Mouse (Mus musculus): ENCODE measurements around the gene Scap.
"Not testable (repeated sequence)": the region's sequence is repeated elsewhere in the genome, so short reads cannot be mapped to it uniquely, and the experiment has no call there.

The Scap gene

GRCm38 (mm10) chr9:110333135-110333895 is at the start of gene Scap:
Gene Scap (plus strand): TSS chr9:110333288.
- DNase-seq = peak; percentile 96

- no peak for DNase-seq
Observed at GRCm38 (mm10) chr9:110284075-110284697, 48.9 kb upstream of the Scap start.

GRCm38 (mm10) chr9:110287321-110287924 is 45.7 kb upstream of the Scap start:
- DNase-seq = peak; percentile 75

- peak; percentile 64 for DNase-seq
Observed at GRCm38 (mm10) chr9:110293254-110293718, 39.8 kb upstream of the Scap start.

GRCm38 (mm10) chr9:110293873-110294415 is 39.1 kb upstream of the Scap start:
- DNase-seq = peak; percentile 47

GRCm38 (mm10) chr9:110294786-110295185 is 38.3 kb upstream of the Scap start:
- DNase-seq = no peak

- DNase-seq = peak; percentile 94
Observed at GRCm38 (mm10) chr9:110296867-110297627, 36.0 kb upstream of the Scap start.

DNA sequence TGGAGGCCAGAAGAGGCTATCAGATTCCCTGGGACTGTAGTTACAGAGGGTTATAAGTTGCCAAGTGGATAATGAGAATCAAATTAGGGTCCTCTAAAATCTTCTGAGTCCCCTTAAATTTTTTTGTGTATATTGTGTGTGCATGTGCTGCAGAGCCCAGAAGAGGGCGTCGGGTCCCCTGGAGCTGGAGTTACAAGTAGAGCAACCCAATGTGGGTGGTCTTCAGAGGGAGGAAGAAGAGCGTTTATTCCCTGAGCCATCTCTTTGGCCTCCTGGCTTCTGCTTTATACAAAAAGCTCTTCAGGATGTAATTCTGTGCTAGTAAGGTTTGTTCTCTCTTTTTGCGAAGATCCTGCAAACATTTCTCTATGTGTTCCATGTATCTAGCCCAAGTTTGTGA is 28.6 kb upstream of the Scap start:
- peak; percentile 81 for DNase-seq

- peak; percentile 96 for DNase-seq
Observed at GRCm38 (mm10) chr9:110304969-110305651, 28.0 kb upstream of the Scap start, which contains the start of gene Elp6. Gene Elp6 (plus strand): TSS chr9:110305173.

DNA sequence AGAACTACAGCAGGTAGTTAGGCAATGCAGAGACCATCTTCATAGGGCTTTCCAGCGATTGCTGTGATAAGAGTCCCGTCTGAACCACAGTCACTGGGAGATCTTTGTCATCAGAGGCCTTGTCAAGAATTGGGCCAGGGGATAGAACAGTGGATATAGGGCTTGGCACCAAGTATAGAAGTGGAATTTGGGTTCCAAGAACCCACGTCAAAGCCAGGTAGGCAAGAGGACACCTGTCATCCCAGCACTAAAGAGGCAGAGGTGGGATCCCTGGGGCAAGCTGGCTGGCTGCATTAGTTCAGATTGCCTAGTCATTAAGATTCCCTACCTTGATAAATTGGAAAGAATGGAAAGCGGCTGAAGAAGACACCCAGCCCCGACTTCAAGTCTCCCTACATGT is 26.7 kb upstream of the Scap start:
- DNase-seq = no peak

- no peak for DNase-seq
Observed at GRCm38 (mm10) chr9:110314706-110315105, 18.4 kb upstream of the Scap start.

- no peak for DNase-seq
Observed at GRCm38 (mm10) chr9:110315410-110315809, 17.7 kb upstream of the Scap start.

DNA sequence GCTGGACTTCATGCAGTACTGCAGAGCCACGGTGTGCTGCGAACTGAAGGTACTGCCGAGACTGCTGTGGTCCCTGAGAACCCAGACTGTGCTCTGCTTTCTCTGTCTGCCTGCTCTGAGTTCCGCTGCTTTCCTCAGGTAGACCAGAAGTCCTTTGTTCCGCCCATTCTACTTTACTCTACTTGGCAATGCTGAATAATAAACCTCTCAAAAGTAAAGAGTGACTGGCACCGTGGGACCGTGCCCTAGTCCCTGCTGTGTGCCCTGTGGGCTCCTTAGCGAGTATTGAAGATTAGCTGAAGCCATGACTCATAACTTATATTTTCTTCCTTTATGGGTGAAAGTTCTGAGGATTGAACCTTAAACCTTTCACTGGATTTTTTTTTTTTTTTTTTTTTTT is 17.2 kb upstream of the Scap start:
- DNase-seq = no peak

DNA sequence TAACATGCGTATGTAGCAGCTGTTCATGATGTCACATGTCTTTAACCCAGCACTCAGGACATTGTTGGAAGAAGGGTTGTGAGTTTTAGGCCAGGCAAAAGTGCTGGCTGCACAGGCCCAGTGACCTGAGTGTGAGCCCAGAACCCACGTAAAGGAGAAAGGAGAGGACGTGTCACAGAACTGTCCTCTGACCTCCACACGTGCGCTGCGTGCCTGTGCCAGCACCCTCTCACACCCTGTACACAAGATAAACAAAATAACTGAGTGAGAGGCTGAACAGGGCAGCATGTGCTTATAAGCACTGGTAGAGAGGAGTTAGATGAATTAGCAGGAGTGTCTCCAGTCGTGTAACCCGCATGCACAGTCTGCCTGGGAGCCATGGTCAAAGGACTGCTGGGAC is 16.6 kb upstream of the Scap start:
- DNase-seq = no peak

DNA sequence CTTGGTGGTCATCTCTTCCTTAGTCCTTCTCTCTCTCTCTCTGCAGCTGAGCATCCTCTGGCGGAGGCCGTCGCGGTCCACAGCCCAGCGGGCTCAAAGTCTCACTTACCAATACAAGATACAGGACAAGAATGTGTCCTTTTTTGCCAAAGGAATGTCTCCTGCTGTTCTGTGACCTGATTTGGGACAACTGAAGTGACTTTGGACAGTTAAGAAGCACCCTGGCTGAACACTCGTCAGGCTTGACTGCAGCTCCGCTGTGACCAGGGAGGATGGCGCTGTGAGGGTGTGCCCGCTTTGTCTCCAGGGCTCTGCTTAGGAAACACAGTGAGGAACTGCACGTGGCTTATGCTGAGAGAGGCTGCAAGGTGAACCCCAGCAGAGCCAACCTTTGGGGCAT is 12.3 kb upstream of the Scap start:
- no peak for DNase-seq

- no peak for DNase-seq
Observed at GRCm38 (mm10) chr9:110322972-110323371, 10.1 kb upstream of the Scap start.

DNA sequence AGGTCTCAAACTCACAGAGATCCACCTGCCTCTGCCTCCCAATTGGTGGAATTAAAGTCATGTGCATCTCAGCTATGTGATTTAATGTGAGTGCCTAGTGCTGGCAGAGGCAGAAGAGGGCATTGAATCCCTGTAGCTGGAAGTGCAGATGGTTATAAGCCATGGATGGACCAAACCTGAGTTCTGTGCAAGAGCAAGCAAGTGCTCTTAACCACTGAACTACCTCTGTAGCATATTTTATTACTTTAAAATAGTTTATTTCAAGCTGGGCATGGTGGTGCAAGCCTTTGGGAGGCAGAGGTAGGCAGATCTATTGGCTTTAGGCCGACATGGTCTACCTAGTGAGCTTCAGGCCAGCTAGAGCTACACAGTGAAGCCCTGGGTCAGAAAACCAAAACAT is 8.9 kb upstream of the Scap start:
- no peak for DNase-seq

DNA sequence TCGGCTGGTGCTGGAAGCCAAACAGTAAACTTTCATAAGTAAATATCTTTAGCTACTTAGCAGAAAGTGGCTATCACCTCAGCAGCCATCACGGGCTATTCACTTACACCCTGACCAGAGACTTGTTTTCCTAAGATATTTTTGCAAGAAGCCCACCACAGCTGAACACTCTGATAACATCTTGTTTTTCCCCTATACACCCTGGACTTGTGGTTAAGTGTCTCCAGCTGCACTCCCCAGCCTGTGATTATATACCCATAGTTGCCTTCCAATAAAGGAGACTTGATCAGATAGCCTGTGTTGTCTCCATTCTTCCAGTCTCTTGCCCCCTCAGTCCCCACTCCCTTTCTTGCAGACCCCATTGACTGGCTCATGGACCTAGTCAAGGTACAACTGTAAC is 4.9 kb upstream of the Scap start:
- no peak for DNase-seq

DNA sequence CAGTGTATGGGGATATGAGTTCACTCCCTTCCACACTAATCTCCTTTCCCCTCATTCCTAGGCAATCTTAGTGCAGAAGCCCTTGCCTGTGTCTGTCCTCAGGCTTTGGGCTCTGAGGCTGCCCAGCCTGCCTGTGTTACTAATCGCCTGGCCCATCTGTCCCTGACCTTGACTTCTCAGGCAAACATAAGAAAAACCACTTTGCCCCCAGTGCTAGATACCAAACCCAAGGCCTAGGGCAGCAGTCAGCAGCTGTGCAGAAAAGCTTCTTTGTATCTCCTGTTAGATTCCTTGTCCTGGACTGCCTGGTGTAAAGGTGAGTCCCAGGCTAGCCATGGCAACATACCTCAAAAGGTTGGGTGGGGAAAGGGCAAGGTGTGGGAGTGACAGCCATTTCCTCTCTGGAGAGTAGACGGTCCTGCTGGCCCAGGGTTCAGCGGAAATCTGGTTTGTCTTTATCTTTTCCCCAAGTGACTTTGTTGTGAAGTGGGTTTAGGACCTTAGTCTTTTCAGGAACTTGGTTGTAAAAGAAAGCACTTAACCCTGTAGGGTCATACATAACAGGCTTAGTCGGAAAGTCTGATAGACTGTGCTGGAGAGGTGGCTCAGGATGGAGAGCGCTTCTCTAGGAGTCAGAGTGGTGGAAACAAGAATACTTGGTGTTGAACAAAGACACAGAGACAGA is 4.0 kb upstream of the Scap start:
- peak; percentile 20 for DNase-seq

GRCm38 (mm10) chr9:110329655-110330054 is 3.4 kb upstream of the Scap start:
- no peak for DNase-seq

GRCm38 (mm10) chr9:110330341-110330740 is 2.7 kb upstream of the Scap start:
- no peak for DNase-seq

DNA sequence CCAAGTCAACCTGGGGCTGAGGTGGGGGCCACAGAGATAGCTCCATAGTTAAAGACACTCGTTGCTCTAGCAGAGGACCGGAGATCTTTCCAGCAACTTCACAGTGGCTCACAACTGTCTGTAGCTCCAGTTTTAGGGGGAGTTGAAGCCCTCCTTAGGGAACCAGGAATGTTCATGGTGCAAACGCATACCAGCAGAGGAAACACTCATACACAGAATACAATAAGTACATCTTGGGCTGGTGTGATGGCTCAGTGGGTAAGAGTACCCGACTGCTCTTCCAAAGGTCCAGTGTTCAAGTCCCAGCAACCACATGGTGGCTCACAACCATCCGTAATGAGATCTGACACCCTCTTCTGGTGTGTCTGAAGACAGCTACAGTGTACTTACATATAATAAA is 2.2 kb upstream of the Scap start:
- not testable (repeated sequence) for DNase-seq
